Mouse (Mus musculus) brain, embryonic 14.5 days (tissue): ENCODE measurements around the gene Nanog.

Source experiments
- CTCF ChIP-seq: fragments of 200-500 bp; IDR thresholded peaks from 2 replicates; pipeline ENCODE4 v1.5.1; 2012; ENCODE audit warnings: inconsistent platforms, mild to moderate bottlenecking, moderate library complexity, borderline replicate concordance; ENCODE audit not compliant: insufficient read depth, insufficient read length; ENCODE audit errors: extremely low read depth
- POLR2A ChIP-seq: fragments of 200-500 bp; IDR thresholded peaks from 2 replicates; pipeline ENCODE4 v1.6.1; 2012; ENCODE audit warnings: mild to moderate bottlenecking, inconsistent platforms, borderline replicate concordance; ENCODE audit not compliant: poor library complexity, insufficient read depth, insufficient read length, severe bottlenecking; ENCODE audit errors: extremely low read depth

- TF ChIP-seq CTCF (no peak), POLR2A (no peak)
Measured at GRCm38 (mm10) chr6:122703251-122703650, 4.0 kb upstream of the Nanog start.
